13 mouse cellular contexts compared by ENCODE assay signal in the genomic region with DNA sequence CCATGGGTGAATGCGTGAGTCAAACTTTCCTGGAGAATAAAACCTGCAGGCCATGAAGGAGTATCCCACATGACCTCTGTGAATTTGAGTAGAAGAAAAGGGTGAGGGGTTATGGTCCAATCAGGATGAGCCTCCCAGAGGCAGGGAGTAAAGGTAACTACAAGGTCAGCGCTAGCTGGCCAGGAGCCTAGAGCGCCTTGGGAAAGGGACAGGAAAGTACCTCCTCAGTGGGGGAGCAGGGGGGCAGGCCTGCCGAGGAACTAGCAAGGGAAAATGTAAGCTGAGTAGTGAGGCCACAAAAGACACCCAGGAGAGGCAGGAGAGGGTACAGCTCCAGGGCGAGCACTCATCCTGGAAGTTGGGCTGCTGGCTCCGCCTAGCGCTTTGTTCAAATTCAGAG.
"Had no signal": no experiment of that assay in that cellular context is flagged by ENCODE, and none has a peak within 500 bp of the region (broad histone marks: within the 10 kb centered on the region; RNA-seq: fewer than 3 reads in every experiment).

No protein-coding gene starts in this region.

- H3K9me3 ChIP-seq: intestine, embryonic 15.5 days; limb, embryonic 13.5 days; neural tube, embryonic 15.5 days had no signal

- H3K4me1 ChIP-seq: intestine, embryonic 15.5 days; limb, embryonic 13.5 days; neural tube, embryonic 15.5 days had no signal

- ATAC-seq: intestine, embryonic 15.5 days had no signal

- H3K9ac ChIP-seq: intestine, embryonic 15.5 days; limb, embryonic 13.5 days; liver, embryonic 14.5 days; neural tube, embryonic 15.5 days had no signal

- H3K27me3 ChIP-seq: intestine, embryonic 15.5 days; limb, embryonic 13.5 days; neural tube, embryonic 15.5 days had no signal

- DNase-seq: left cerebral cortex, postnatal 4 days; lung, adult 18-20 months; lung, postnatal 36 days; midbrain, embryonic 14.5 days; right cerebral cortex, adult 18-20 months; right cerebral cortex, postnatal 25 days; thymus, adult 18-20 months; thymus, postnatal 14 days had no signal

- H3K36me3 ChIP-seq: intestine, embryonic 15.5 days; limb, embryonic 13.5 days; neural tube, embryonic 15.5 days had no signal

- H3K27ac ChIP-seq: intestine, embryonic 15.5 days; limb, embryonic 13.5 days; liver, embryonic 14.5 days; neural tube, embryonic 15.5 days had no signal

- H3K4me2 ChIP-seq: intestine, embryonic 15.5 days; limb, embryonic 13.5 days; neural tube, embryonic 15.5 days had no signal

- H3K4me3 ChIP-seq: intestine, embryonic 15.5 days; limb, embryonic 13.5 days; myocyte; neural tube, embryonic 15.5 days had no signal
